Mouse (Mus musculus): ENCODE measurements around the gene Slc17a4. TPM values are rescaled to one million over a fixed set of nuclear protein-coding genes. Genes with fewer than 3 reads are reported as not detected.

Gene Slc17a4
- total RNA-seq, 2 experiments from 2014 or later: not detected

Small RNAs within 50 kb of the gene (microRNA-seq; reads per million reads assigned to microRNA genes)
- 0 reads per million in 2 experiments for gene Gm44344

Other genes starting within 250 kb of the Slc17a4 start
- 1 to 10 TPM; 2.1 to 2.4 TPM for gene Hist1h2ac, start 231.1 kb downstream of the Slc17a4 start, total RNA-seq (2021)
- 10 to 100 TPM; 32.7 to 35.0 TPM for gene Hist1h2bc, start 230.8 kb downstream of the Slc17a4 start, total RNA-seq (2021)
- gene Hist1h1t, start 219.2 kb downstream of the Slc17a4 start, total RNA-seq (2021): not detected
- 100 to 1,000 TPM in 1 of 2 experiments, 10 to 100 TPM in 1; 94.8 to 129 TPM for gene Hist1h4c, start 216.6 kb downstream of the Slc17a4 start, total RNA-seq (2021)
- gene Hfe, start 204.2 kb downstream of the Slc17a4 start, total RNA-seq (2021): 1 to 10 TPM; 3.1 to 3.7 TPM
- gene Hist1h1c, start 176.2 kb downstream of the Slc17a4 start, total RNA-seq (2021): 10 to 100 TPM; 51.7 to 71.1 TPM
- 1 to 10 TPM; 1.9 to 2.6 TPM for gene Hist1h3c, start 169.4 kb downstream of the Slc17a4 start, total RNA-seq (2021)
- gene Hist1h2bb, start 168.3 kb downstream of the Slc17a4 start, total RNA-seq (2021): 10 to 100 TPM; 17.5 to 23.2 TPM
- gene Hist1h2ab, start 163.9 kb downstream of the Slc17a4 start, total RNA-seq (2021): 10 to 100 TPM; 27.5 to 31.4 TPM
- 10 to 100 TPM in 1 of 2 experiments, 1 to 10 TPM in 1; 9.3 to 14.5 TPM for gene Hist1h3b, start 162.7 kb downstream of the Slc17a4 start, total RNA-seq (2021)
- gene Hist1h4b, start 158.0 kb downstream of the Slc17a4 start, total RNA-seq (2021): 10 to 100 TPM; 87.5 to 89.8 TPM
- 10 to 100 TPM; 47.0 to 58.8 TPM for gene Hist1h4a, start 153.8 kb downstream of the Slc17a4 start, total RNA-seq (2021)
- 10 to 100 TPM; 35.9 to 40.0 TPM for gene Hist1h3a, start 152.6 kb downstream of the Slc17a4 start, total RNA-seq (2021)
- gene Hist1h1a, start 151.3 kb downstream of the Slc17a4 start, total RNA-seq (2021): 10 to 100 TPM; 18.2 to 29.1 TPM
- gene Trim38, start 145.1 kb downstream of the Slc17a4 start, total RNA-seq (2021): not detected
- not detected for gene Slc17a2, start 108.0 kb downstream of the Slc17a4 start, total RNA-seq (2021)
- gene Slc17a3, start 75.6 kb downstream of the Slc17a4 start, total RNA-seq (2021): under 1 TPM; 0.11 to 0.16 TPM
- gene Slc17a1, start 47.3 kb downstream of the Slc17a4 start, total RNA-seq (2021): not detected
- not detected for gene Hist1h2ba, start 19.1 kb upstream of the Slc17a4 start, total RNA-seq (2021)
- not detected for gene Hist1h2aa, start 19.5 kb upstream of the Slc17a4 start, total RNA-seq (2021)
- gene Scgn, start 76.2 kb upstream of the Slc17a4 start, total RNA-seq (2021): under 1 TPM; 0.41 to 0.55 TPM

Data from left cerebral cortex, postnatal 25 days (tissue).